Mouse (Mus musculus) olfactory bulb, adult 2 months (tissue): Measurements from ENCODE around the gene H2-DMb1. TPM values are rescaled to one million over a fixed set of nuclear protein-coding genes. Genes with fewer than 3 reads are reported as not detected.

Source experiments
- H3K27ac ChIP-seq: fragments of 200-500 bp; 2 replicates; pipeline ENCODE4 v1.5.1; 2012; ENCODE audit warnings: low read depth, low read length; ENCODE audit not compliant: insufficient read depth
- H3K4me1 ChIP-seq: fragments of 200-500 bp; 2 replicates; pipeline ENCODE4 v1.6.1; 2012; ENCODE audit warnings: low read length; ENCODE audit not compliant: control insufficient read depth, insufficient read depth
- H3K4me3 ChIP-seq: fragments of 200-500 bp; 2 replicates; pipeline ENCODE4 v1.5.1; 2012; ENCODE audit warnings: mild to moderate bottlenecking, low read depth, low read length, moderate library complexity; ENCODE audit not compliant: insufficient read depth
- CTCF ChIP-seq: fragments of 200-500 bp; IDR thresholded peaks from 2 replicates; pipeline ENCODE4 v1.5.1; 2012; ENCODE audit warnings: low read depth, mild to moderate bottlenecking, low read length, moderate library complexity; ENCODE audit not compliant: insufficient read depth
- POLR2A ChIP-seq: fragments of 200-500 bp; IDR thresholded peaks from 2 replicates; pipeline ENCODE4 v1.6.1; 2012; ENCODE audit warnings: mild to moderate bottlenecking, low read depth, low read length, moderate library complexity; ENCODE audit not compliant: insufficient read depth
- WGBS: fragments of 180-500 bp; shearing (Covaris S2); methylation state at CpG from one replicate; pipeline ENCODE4 v1.1.7; 2018; 5-methylcytosine and 5-hydroxymethylcytosine counted together
- polyA plus RNA-seq: library from polyadenylated mRNA; stranded (reverse); fragments of >200 nt; gene quantifications from 2 replicates; pipeline ENCODE4 v1.2.4, GENCODE M21; 2012; ENCODE audit warnings: low replicate concordance; ENCODE audit not compliant: missing spikeins, insufficient read depth, insufficient read length

The H2-DMb1 gene
- polyA plus RNA-seq, 1 experiment, result not detected

GRCm38 (mm10) chr17:34121172-34121878, 31.5 kb upstream of the H2-DMb1 start:
- peak overlapping the region; percentile 99 for H3K27ac ChIP-seq
- 0% methylated on average over 35 of the region's 35 CpGs for WGBS
- H3K4me1 ChIP-seq, result peaks cover 6% of the 10 kb centered on the region
- TF ChIP-seq POLR2A (no peak; the same call in 1 of the 2 replicates), CTCF (no peak)
- H3K4me3 ChIP-seq, result peak overlapping the region; percentile 74

DNA sequence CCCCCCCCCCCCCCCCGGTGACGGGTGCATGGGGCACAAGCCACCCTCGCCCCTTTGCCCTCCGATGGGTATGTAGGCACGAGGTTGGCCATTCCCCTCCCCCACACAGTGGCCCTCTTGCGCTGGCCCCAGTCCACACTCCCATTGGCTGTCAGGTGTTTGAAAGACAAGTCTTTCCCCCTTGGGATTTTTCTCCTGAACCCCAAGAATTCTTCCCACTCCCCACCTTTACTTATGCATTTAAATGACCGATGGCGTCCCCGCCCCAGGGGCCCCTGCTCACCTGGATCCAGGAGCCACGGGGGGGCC, 31.0 kb upstream of the H2-DMb1 start:
- under 1% methylated on average over 9 of the region's 10 CpGs for WGBS
- H3K4me3 ChIP-seq, result peak overlapping the region; percentile 74
- peaks cover 4% of the 10 kb centered on the region for H3K4me1 ChIP-seq
- H3K27ac ChIP-seq, result peak overlapping the region; percentile 97
- TF ChIP-seq POLR2A, result no peak
- TF ChIP-seq CTCF, result no peak

- WGBS, result under 1% methylated on average over 75 of the region's 75 CpGs
Measured at GRCm38 (mm10) chr17:34122188-34122984, 30.5 kb upstream of the H2-DMb1 start, which contains the start of gene Brd2. Brd2 (minus strand) TSS chr17:34122634.

GRCm38 (mm10) chr17:34123111-34123510, 29.8 kb upstream of the H2-DMb1 start:
- under 1% methylated on average over 7 of the region's 7 CpGs for WGBS
- peaks cover 10% of the 10 kb centered on the region for H3K4me1 ChIP-seq
- no peak overlapping the region for H3K27ac ChIP-seq
- no peak overlapping the region for H3K4me3 ChIP-seq
- TF ChIP-seq CTCF (no peak), POLR2A (no peak)

More at GRCm38 (mm10) chr17:34122188-34122984, 30.5 kb upstream of the H2-DMb1 start, which contains the start of gene Brd2:
- H3K4me3 ChIP-seq, result peak within 1 kb of the TSS; percentile 74
- peak; percentile 37; the same call in 1 of the 2 replicates for TF ChIP-seq CTCF
- peak; percentile 53 for TF ChIP-seq POLR2A
- peaks cover 5% of the 10 kb centered on the region for H3K4me1 ChIP-seq
- H3K27ac ChIP-seq, result peak within 1 kb of the TSS; percentile 99

GRCm38 (mm10) chr17:34123518-34123917, 29.4 kb upstream of the H2-DMb1 start:
- TF ChIP-seq CTCF, result no peak
- TF ChIP-seq POLR2A, result no peak
- peak overlapping the region; percentile 14; the same call in 1 of the 2 replicates for H3K4me3 ChIP-seq
- H3K4me1 ChIP-seq, result peaks cover 11% of the 10 kb centered on the region
- 1% methylated on average over 2 of the region's 2 CpGs for WGBS
- no peak overlapping the region for H3K27ac ChIP-seq

DNA sequence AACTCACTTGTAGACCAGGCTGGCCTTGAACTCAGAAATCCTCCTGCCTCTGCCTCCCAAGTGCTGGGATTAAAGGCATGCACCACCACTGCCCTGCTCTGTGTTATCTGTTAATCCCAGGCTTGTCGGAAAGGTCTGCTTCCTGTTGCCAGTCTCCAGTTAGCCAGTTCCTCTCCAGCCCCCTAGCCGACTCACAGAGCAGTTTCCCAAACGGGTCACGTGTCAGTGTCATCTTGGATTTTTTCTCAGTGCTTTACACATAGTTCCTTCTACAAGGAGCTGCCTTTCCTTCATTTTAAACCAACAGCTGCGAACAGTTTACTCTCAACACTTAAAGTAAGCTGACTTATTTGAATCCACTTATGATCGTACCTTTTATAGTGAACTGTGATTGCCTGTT, 28.2 kb upstream of the H2-DMb1 start:
- no peak overlapping the region for H3K27ac ChIP-seq
- whole genome bisulfite sequencing, result 86% methylated on average over 6 of the region's 6 CpGs
- H3K4me1 ChIP-seq, result peaks cover 22% of the 10 kb centered on the region
- H3K4me3 ChIP-seq, result no peak overlapping the region
- TF ChIP-seq CTCF, result no peak
- TF ChIP-seq POLR2A, result no peak

GRCm38 (mm10) chr17:34126826-34127420, 25.9 kb upstream of the H2-DMb1 start:
- Histone ChIP-seq H3K27ac (no peak overlapping the region), H3K4me1 (peaks cover 26% of the 10 kb centered on the region), H3K4me3 (no peak overlapping the region)
- TF ChIP-seq POLR2A (no peak), CTCF (no peak)
- whole genome bisulfite sequencing, result 76% methylated on average over 9 of the region's 9 CpGs

- 44% methylated on average over 6 of the region's 6 CpGs for WGBS
- Histone ChIP-seq H3K4me1 (peaks cover 26% of the 10 kb centered on the region), H3K4me3 (no peak overlapping the region), H3K27ac (no peak overlapping the region)
- no peak for TF ChIP-seq POLR2A
Measured at GRCm38 (mm10) chr17:34127475-34127874, 25.4 kb upstream of the H2-DMb1 start.

DNA sequence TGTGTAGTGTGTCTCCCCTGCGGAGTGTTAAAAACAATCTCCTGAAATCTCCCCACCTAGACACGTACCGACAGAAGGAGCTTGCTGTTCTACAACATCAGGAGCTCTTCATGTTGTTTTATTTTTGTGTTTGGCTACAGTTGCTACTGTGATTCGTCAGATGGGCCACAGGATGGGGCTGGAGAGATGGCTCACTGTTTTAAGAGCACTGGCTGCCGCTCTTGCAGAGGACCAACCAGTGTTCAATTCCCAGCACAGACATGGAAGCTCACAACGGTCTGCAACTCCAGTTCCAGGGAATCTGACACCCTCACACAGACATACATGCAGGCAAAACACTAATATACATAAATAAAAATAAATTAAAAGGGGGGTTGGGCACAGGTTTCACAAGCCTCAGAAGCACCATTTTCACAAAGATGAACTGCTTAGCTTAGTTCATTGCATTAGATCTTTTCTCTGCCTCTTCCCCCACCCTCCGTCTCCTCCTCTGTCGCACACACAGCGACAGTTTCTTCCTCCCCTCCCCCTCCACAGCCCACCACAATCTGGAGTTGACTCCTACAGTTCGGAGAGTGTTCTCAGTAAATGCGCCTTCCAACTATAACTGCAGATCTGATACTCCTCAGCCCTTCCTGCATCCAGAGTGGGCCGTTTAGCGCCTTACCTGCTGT, 24.5 kb upstream of the H2-DMb1 start:
- H3K4me1 ChIP-seq, result peaks cover 26% of the 10 kb centered on the region
- no peak overlapping the region for H3K27ac ChIP-seq
- WGBS, result 23% methylated on average over 13 of the region's 13 CpGs
- TF ChIP-seq POLR2A (no peak), CTCF (no peak)
- peak overlapping the region; percentile 13 for H3K4me3 ChIP-seq
